Mouse (Mus musculus) left cerebral cortex, adult 18-20 months (tissue): ENCODE measurements at regions not wholly inside any gene's neighbourhood (a gene's known extent, or its start where the extent isn't known, plus 50 kb on each side); places are given as distances from the start of the nearest gene placed in this dataset.
A peak's percentile ranks its signal among the peaks of the same experiment; 100 is the strongest.

Experiments used
- DNase-seq, 2 experiments: peaks; one replicate each; pipeline ENCODE4 v3.0.0; 2021 to 2022; ENCODE audit warnings: low spot score in 2 of 2, mixed read lengths in 1 of 2

DNA sequence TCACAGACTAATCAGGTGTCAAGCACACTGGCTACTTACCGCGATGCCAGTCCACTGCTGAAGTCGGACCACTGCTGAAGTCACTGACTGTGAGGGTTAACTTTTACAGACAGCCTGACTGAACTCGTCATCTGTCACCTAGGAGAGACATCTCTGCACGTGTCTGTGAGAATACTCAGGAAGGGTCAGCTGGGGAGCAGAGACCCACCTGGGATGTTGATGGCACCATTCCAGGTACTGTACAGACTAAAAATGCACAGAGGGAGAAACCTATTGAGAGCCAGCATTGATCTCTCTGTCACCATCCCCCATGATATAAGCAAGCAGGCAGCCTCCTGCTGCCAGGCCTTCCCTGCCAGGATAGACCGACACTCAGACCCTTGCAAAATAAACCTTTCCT, 447.5 kb upstream of the Jarid2 start:
- DNase-seq: no peak

GRCm38 (mm10) chr13:44282306-44282705, 447.0 kb upstream of the Jarid2 start:
- DNase-seq: no peak

DNA sequence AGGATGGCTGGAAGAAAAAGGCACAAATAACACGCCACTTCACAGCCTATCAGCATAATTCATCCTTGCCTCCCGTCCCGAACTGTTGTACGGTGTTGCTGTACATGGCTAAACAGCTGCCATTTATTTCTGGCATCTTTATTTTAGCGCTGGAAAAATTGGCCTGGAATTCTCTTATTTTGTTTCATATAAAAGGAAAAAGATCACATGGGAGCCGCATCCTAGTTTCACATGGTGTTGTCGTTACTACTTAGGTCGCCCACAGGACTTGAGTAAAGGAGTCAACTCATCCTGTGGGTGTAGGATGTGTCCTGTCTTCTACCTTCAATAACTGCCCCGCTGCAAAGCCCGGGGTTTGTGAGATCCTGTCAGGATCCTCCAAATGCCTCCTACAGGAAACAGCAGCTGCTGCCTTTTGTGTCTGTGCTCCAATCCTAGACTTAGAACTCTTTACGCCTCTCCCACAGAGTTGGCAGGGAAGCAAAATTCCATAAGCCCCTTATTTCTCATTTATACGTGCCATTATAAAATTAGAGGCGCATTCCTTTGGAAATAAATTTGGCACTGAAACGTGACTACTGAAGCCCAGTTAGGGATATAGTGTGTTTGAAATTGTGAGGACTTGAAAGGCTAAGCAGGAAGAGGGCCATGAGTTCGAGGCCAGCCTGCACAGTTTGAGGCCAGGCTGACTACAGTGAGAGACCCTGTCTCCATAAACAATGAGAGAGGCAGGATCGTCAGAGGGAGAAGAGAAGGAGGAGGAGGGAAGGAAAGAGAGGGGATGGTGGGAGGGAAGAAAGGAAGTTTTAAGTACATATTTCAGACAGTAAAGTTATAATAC, 446.3 kb upstream of the Jarid2 start:
- DNase-seq: peak; percentile 47 to 66

- DNase-seq: no peak
Measured at GRCm38 (mm10) chr13:44285881-44286280, 443.4 kb upstream of the Jarid2 start.

- no peak for DNase-seq
Measured at GRCm38 (mm10) chr13:44290199-44290598, 439.1 kb upstream of the Jarid2 start.

GRCm38 (mm10) chr13:44292476-44293056, 436.7 kb upstream of the Jarid2 start:
- no peak for DNase-seq

- peak in 1 of 2 experiments; percentile 20 for DNase-seq
Measured at GRCm38 (mm10) chr13:44293736-44294416, 435.4 kb upstream of the Jarid2 start.

DNA sequence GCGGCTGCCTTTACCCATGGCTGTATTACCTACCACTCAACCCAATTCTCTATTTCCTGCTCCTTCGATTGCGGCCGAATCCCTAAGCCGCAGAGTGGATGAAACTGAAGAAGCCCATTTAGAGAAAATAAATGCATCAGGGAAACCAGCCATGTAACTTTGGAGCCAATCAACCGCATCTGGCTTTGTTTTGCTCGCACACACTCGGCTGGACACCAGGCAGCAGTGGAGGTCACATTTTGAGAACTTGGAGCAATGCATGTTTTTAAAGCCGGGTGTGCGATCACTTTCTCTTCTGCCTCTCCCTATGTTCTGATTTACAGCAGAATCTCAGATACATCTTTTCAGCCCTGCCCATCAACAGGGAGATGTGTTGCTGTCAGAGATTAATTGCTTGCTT, 433.7 kb upstream of the Jarid2 start:
- DNase-seq: no peak

- DNase-seq: no peak
Measured at GRCm38 (mm10) chr13:44300611-44301010, 428.7 kb upstream of the Jarid2 start.

DNA sequence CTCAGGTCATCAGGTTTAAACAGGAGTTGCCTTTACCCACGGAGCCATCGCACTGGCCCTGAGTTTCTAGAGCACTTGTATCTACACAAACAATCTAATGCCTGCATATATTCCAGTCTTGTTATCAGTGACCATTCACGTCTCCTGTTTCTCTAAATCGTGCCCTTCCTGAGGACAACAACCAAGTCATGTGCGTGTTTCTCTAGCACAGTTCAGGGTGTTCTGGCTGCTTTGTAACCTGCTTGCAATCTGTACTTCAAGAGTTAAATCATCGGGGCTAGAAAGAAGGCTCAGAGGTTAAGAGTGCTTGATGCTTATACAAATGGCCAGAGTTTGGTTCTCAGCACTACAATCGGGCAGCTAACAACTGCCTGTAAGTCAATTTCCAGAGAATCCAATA, 428.1 kb upstream of the Jarid2 start:
- no peak for DNase-seq

DNA sequence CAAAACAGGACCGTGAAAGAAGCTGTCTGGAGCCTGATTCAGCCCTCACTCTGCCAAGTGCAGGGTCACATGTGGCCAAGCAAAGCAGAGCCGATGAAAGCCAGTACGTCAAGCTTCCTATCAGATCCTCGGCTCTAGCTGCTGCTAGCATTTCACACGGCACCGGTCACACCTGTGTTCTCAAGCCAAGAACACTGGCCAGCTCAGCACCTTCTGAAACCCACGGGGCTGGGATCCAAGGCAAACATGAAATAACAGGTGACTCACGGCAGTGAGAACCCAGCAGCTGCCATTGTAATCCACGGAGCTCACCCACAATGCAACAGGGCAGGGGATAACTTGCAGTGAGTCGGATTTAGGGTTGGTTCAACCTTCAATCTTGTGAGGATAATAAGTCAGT, 427.3 kb upstream of the Jarid2 start:
- DNase-seq: no peak

DNA sequence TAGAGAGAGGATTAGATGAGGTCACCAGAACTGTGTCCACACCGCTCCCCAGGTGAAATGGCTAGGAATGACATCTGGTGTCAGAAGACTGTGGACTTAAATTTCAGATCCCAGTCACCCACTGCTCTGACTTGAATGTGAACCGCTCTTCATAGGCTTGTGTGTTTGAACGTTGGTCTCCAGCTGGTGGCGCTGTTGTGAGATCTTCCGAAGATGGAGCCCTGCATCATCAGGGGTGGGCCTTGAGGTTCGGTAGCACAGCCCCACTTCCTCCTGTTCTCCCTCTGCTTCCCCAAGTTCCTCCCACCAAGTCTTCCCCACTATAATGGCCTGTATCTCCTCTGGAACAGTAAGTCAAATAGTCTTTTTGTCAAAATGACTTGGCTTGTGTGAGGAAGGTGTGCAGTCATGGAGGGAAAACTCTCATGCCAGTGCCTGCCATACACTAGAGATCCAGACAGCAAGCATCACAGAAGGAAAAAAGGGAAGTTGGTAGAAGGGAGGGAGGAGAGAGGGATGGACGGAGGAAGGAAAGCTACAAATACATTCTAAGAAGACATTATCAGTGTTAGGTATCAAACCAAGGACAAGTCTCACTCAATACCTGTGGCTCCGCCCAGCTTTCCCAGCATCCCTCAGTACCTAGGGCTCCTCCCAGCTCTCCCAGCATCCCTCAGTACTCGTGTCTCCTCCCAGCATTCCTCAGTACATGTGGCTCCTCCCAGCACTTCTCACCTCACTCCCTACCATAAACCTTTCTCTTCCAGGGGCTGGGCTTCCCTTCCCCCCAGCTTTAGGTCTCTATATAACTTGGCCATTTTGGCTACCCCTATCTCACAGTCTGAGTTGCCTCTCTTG, 423.9 kb upstream of the Jarid2 start:
- DNase-seq: no peak

- peak; percentile 44 to 61 for DNase-seq
Measured at GRCm38 (mm10) chr13:44306275-44307050, 422.8 kb upstream of the Jarid2 start.

GRCm38 (mm10) chr13:44308227-44308626, 421.0 kb upstream of the Jarid2 start:
- DNase-seq: peak in 1 of 2 experiments; percentile 18

DNA sequence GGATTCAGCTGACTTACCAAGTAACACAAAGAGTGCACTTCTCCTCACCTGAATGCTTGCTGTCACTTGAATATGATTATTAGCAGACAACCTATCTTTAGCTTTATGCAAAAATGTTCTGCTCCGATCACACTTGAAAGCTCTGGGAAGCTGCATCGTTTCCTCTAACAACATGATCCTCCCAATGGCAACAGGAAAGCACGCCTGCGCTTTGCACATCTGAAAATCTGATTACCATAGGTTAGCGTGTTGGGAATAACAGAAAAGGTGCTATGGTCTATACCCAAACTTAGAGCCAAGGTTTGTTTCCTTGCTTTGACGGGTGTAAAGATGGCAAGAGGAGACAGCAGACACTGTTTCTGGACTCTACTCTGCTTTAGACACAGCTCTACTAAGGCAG, 417.0 kb upstream of the Jarid2 start:
- no peak for DNase-seq

DNA sequence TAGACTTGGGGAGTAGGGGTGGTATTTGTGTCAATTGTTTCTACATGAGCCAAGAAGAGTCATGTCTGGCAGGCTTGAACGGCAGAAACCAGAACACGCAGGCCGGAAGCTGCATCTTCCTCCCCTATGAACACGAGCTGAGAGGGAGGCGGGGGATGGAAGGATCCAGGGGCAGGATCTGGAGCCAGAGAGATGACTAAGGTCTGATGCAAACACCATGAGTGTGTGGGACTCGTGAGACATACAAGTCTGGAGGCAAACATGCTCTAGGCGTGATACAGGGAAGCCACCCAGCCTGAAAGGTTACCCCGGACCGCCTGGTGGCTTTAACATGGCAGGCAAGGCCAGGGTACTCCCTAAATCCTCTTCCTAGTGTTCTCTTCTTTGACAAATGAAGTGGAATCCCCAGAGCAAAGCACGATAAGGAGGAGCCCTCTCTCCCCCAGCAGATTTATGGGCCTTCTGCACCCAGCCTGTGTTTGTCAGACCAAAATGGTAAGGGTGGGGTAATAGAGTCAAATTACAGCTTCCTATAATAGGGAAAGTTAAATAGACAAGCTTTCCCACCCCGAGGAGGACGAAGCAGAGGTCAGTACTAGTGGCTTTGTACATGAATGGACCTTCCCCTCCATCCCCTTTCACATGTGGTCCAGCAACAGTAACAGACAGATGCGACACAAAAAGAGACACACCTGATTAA, 412.4 kb upstream of the Jarid2 start:
- peak; percentile 59 to 62 for DNase-seq

GRCm38 (mm10) chr13:44317596-44317995, 411.7 kb upstream of the Jarid2 start:
- DNase-seq: peak; percentile 40 to 52

GRCm38 (mm10) chr13:44319101-44319500, 410.2 kb upstream of the Jarid2 start:
- DNase-seq: no peak

DNA sequence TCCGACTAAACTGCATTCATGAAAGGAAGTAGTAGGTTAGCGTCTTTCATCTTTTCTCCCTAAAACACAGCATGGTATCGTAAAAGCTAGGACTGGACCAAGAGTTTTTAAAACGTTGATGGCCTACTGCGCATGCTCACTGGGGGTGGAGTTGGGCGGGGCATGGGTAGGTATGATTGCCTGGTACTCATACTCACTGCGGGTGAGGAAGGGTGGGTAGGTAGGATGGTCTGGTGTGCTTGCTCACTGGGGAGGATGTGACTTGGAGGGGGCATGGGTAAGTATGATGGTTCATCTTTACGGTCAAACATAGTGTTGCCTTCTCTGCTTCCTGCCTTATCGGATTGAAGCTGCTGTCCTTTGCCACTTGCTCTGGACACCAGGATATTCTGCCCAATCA, 409.8 kb upstream of the Jarid2 start:
- no peak for DNase-seq

- no peak for DNase-seq
Measured at GRCm38 (mm10) chr13:44320311-44320710, 409.0 kb upstream of the Jarid2 start.
